ENCODE assay signal across 20 mouse cellular contexts in genomic region chr19:10587231-10587630, GRCm38 (mm10).
"Had no signal": no experiment of that assay in that cellular context is flagged by ENCODE, and none has a peak within 500 bp of the region (broad histone marks: within the 10 kb centered on the region; RNA-seq: fewer than 3 reads in every experiment).

No protein-coding gene starts in this region.

- H3K27me3 ChIP-seq: kidney, embryonic 15.5 days; limb, embryonic 13.5 days; midbrain, embryonic 12.5 days; midbrain, embryonic 15.5 days; neural tube, embryonic 13.5 days; stomach, embryonic 15.5 days had no signal

- H3K9ac ChIP-seq: kidney, embryonic 15.5 days; limb, embryonic 13.5 days; liver, embryonic 14.5 days; lung, embryonic 14.5 days; midbrain, embryonic 12.5 days; midbrain, embryonic 15.5 days; neural tube, embryonic 13.5 days; stomach, embryonic 15.5 days had no signal

- H3K9me3 ChIP-seq: kidney, embryonic 15.5 days; limb, embryonic 10.5 days; limb, embryonic 13.5 days; midbrain, embryonic 12.5 days; midbrain, embryonic 15.5 days; neural tube, embryonic 13.5 days; stomach, embryonic 15.5 days had no signal

- H3K36me3 ChIP-seq: midbrain, embryonic 15.5 days had no signal

- H3K4me3 ChIP-seq: kidney, embryonic 15.5 days; limb, embryonic 10.5 days; limb, embryonic 13.5 days; midbrain, embryonic 12.5 days; midbrain, embryonic 15.5 days; myocyte; neural tube, embryonic 13.5 days; stomach, embryonic 15.5 days had no signal

- H3K4me2 ChIP-seq: kidney, embryonic 15.5 days; limb, embryonic 13.5 days; lung, embryonic 14.5 days; midbrain, embryonic 12.5 days; midbrain, embryonic 15.5 days; neural tube, embryonic 13.5 days; stomach, embryonic 15.5 days had no signal

- H3K27ac ChIP-seq: kidney, embryonic 15.5 days; limb, embryonic 10.5 days; limb, embryonic 13.5 days; liver, embryonic 14.5 days; macrophage; midbrain, embryonic 12.5 days; midbrain, embryonic 15.5 days; neural tube, embryonic 13.5 days; stomach, embryonic 15.5 days had no signal

- H3K4me1 ChIP-seq: kidney, embryonic 15.5 days; midbrain, embryonic 12.5 days; midbrain, embryonic 15.5 days; neural tube, embryonic 13.5 days; stomach, embryonic 15.5 days had no signal

- DNase-seq: kidney, adult 8-10 months; kidney, postnatal 10 days; kidney, postnatal 36 days; lung, embryonic 14.5 days; retina, postnatal 1 day; right cerebral cortex, postnatal 14 days; spleen, adult 18-20 months; thymus, postnatal 25 days had no signal

- ATAC-seq: intestine, postnatal 0 days; lung, postnatal 0 days; midbrain, embryonic 15.5 days had no signal
